Mouse (Mus musculus) CH12.LX (cell line): ENCODE data around the gene Guca1b.

Source experiments
- BHLHE40 ChIP-seq: IDR thresholded peaks from 2 replicates; pipeline ENCODE4 v1.6.1; 2011; ENCODE audit warnings: mild to moderate bottlenecking, low read depth, low read length, improper control_type of control experiment
- CHD1 ChIP-seq: IDR thresholded peaks from 2 replicates; pipeline ENCODE4 v1.6.1; 2012; ENCODE audit warnings: low read depth, low read length, improper control_type of control experiment, inconsistent platforms
- CTCF ChIP-seq, 2 experiments: IDR thresholded peaks in 1 of 2; conservative IDR thresholded peaks in 1 of 2; 2 replicates each; pipeline ENCODE4 v1.5.1; 2011 to 2012; ENCODE audit warnings: low read depth in 2 of 2, low read length in 2 of 2, improper control_type of control experiment in 1 of 2, inconsistent platforms in 1 of 2, mild to moderate bottlenecking in 1 of 2, moderate library complexity in 1 of 2
- KAT2A ChIP-seq: IDR thresholded peaks from 2 replicates; pipeline ENCODE4 v1.6.1; 2012; ENCODE audit warnings: low read length, improper control_type of control experiment, inconsistent platforms; ENCODE audit not compliant: insufficient replicate concordance
- MAFK ChIP-seq: IDR thresholded peaks from 2 replicates; pipeline ENCODE4 v1.6.1; 2011; ENCODE audit warnings: low read length, improper control_type of control experiment; ENCODE audit not compliant: insufficient replicate concordance
- MAX ChIP-seq: IDR thresholded peaks from 2 replicates; pipeline ENCODE4 v1.6.1; 2011; ENCODE audit warnings: low read length, improper control_type of control experiment
- MXI1 ChIP-seq: IDR thresholded peaks from 2 replicates; pipeline ENCODE4 v1.6.1; 2011; ENCODE audit warnings: mild to moderate bottlenecking, low read depth, low read length, improper control_type of control experiment
- POLR2A ChIP-seq: IDR thresholded peaks from 2 replicates; pipeline ENCODE4 v1.6.1; 2011; ENCODE audit warnings: low read depth, mild to moderate bottlenecking, improper control_type of control experiment, low read length
- SIN3A ChIP-seq: IDR thresholded peaks from 2 replicates; pipeline ENCODE4 v1.6.1; 2012; ENCODE audit warnings: low read length, improper control_type of control experiment, inconsistent platforms
- USF1 ChIP-seq: IDR thresholded peaks from 2 replicates; pipeline ENCODE4 v1.6.1; 2014; ENCODE audit warnings: low read depth, mild to moderate bottlenecking, inconsistent platforms, low read length, improper control_type of control experiment
- ZC3H11A ChIP-seq: IDR thresholded peaks from 2 replicates; pipeline ENCODE4 v1.6.1; 2012; ENCODE audit warnings: low read depth, mild to moderate bottlenecking, inconsistent platforms, low read length, improper control_type of control experiment
- ZMIZ1 ChIP-seq: IDR thresholded peaks from 2 replicates; pipeline ENCODE4 v1.6.1; 2012; ENCODE audit warnings: low read depth, mild to moderate bottlenecking, inconsistent platforms, low read length, improper control_type of control experiment

- no peak for TF ChIP-seq CHD1
- TF ChIP-seq SIN3A = no peak
- TF ChIP-seq MAFK = no peak
- TF ChIP-seq USF1 = no peak
- TF ChIP-seq ZC3H11A = no peak
- TF ChIP-seq MAX = no peak
- TF ChIP-seq MXI1 = no peak
- no peak for TF ChIP-seq POLR2A
- TF ChIP-seq CTCF (conservative IDR thresholded peaks at IDR 0.05 in 1 of 2, IDR thresholded peaks at IDR 0.05 in 1 of 2; ENCODE audit: low read depth in 2 of 2, low read length in 2 of 2) = no peak
- TF ChIP-seq BHLHE40 = no peak
- no peak for TF ChIP-seq ZMIZ1
- TF ChIP-seq KAT2A = no peak
Observed at GRCm38 (mm10) chr17:47439396-47440028, 54.3 kb downstream of the Guca1b start.
